Mouse (Mus musculus) hindbrain, postnatal 0 days (tissue): ENCODE results near the gene H2-T22. TPM values are rescaled to one million over a fixed set of nuclear protein-coding genes. Genes with fewer than 3 reads are reported as not detected.
"Not testable (repeated sequence)": the region's sequence is repeated elsewhere in the genome, so short reads cannot be mapped to it uniquely, and the experiment has no call there.

ENCODE experiments used
- ATAC-seq: fragments of 200-750 bp; cut with Nextera tagmentation; 2 replicates; pipeline ENCODE4 v1.8.0; 2017; ENCODE audit warnings: mild to moderate bottlenecking, moderate TSS enrichment, moderate library complexity
- DNase-seq: peaks from one replicate; pipeline ENCODE4 v3.0.0-alpha.2; 2015; ENCODE audit warnings: low spot score
- H3K27ac ChIP-seq: fragments of 300-500 bp; sonication (generic); 2 replicates; pipeline ENCODE4 v1.5.1; 2014; ENCODE audit warnings: mild to moderate bottlenecking
- H3K27me3 ChIP-seq: fragments of 300-500 bp; sonication (generic); 2 replicates; pipeline ENCODE4 v1.6.1; 2014; ENCODE audit warnings: low read length, mixed read lengths; ENCODE audit not compliant: insufficient read depth
- H3K36me3 ChIP-seq: fragments of 300-500 bp; sonication (generic); 2 replicates; pipeline ENCODE4 v1.6.1; 2014; ENCODE audit warnings: low read length, mixed read lengths; ENCODE audit not compliant: insufficient read depth
- H3K4me1 ChIP-seq: fragments of 300-500 bp; sonication (generic); 2 replicates; pipeline ENCODE4 v1.6.1; 2014; ENCODE audit warnings: antibody characterized with exemption, low read length, mixed read lengths; ENCODE audit not compliant: insufficient read depth
- H3K4me2 ChIP-seq: fragments of 300-500 bp; sonication (generic); 2 replicates; pipeline ENCODE4 v1.6.1; 2014; ENCODE audit warnings: low read depth, mild to moderate bottlenecking, low read length, moderate library complexity, mixed read lengths
- H3K4me3 ChIP-seq: fragments of 300-500 bp; sonication (generic); 2 replicates; pipeline ENCODE4 v1.5.1; 2014; ENCODE audit warnings: low read length
- H3K9ac ChIP-seq: fragments of 300-500 bp; sonication (generic); replicated peaks from 2 replicates; pipeline ENCODE4 v1.6.1; 2014; ENCODE audit warnings: mild to moderate bottlenecking, low read length, moderate library complexity, mixed read lengths
- H3K9me3 ChIP-seq: fragments of 300-500 bp; sonication (generic); 2 replicates; pipeline ENCODE4 v1.6.1; 2016; ENCODE audit warnings: low read length, mixed read lengths
- CTCF ChIP-seq: IDR thresholded peaks from 2 replicates; pipeline ENCODE4 v1.5.1; 2016; ENCODE audit warnings: antibody characterized with exemption, control low read depth, low read depth
- WGBS: fragments of 180-500 bp; shearing (Covaris S2); extraction: QIAGEN DNeasy Blood & Tissue Kit; methylation state at CpG from one replicate; pipeline ENCODE4 v1.1.7; 2014; 5-methylcytosine and 5-hydroxymethylcytosine counted together
- polyA plus RNA-seq: library from polyadenylated mRNA; unstranded; fragments of >200 nt; fragmentation: Nextera tagmentation; extraction: Ambion mirVana; gene quantifications from 2 replicates; pipeline ENCODE4 v1.2.1, GENCODE M21; 2015
- total RNA-seq: library from RNA; depleted of rRNA; stranded (reverse); fragments of >200 nt; gene quantifications from 2 replicates; pipeline ENCODE4 v1.2.3, GENCODE M21; 2014

Gene H2-T22
- total and polyA plus RNA-seq, 2 experiments from 2014 or later = 9.1 to 15.4 TPM

DNA sequence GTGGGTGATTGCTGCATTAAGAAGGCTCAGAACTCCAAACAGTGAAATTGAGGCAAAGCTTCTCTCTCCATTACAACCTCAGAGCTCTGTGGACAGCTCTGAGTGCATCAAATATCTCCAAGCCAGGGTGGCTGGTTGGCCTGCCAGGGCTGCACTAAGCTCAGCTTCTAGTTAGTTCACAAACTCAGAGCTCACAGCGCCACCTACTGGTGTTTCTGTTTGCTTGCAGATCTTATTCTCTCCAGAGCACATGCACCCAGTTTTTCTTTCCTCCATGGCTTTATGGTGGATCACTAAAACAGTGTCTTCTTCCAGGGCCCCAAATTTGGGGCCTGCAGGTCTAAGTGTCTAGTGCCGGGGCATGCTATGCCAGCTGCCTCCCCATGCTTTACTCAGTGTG, 18.3 kb upstream of the H2-T22 start:
- no peak for ATAC-seq
- H3K4me3 ChIP-seq = no peak overlapping the region
- H3K27ac ChIP-seq = no peak overlapping the region
- H3K4me2 ChIP-seq = no peak overlapping the region
- peak; percentile 92 for DNase-seq
- peak; percentile 78 for TF ChIP-seq CTCF
- no peaks in the 10 kb centered on the region for H3K4me1 ChIP-seq
- H3K27me3 ChIP-seq = no peaks in the 10 kb centered on the region
- no peaks in the 10 kb centered on the region for H3K9me3 ChIP-seq
- 36% methylated on average over 2 of the region's 2 CpGs for WGBS
- H3K9ac ChIP-seq = no peak overlapping the region
- H3K36me3 ChIP-seq = no peaks in the 10 kb centered on the region

GRCm38 (mm10) chr17:36058362-36058761, 15.8 kb upstream of the H2-T22 start, which contains the start of gene Gm11127:
TSS of gene Gm11127 (minus strand) at chr17:36058371.
- 68% methylated on average over 1 of the region's 1 CpGs for WGBS
- not testable (repeated sequence) for DNase-seq, H3K9me3 ChIP-seq, H3K36me3 ChIP-seq, H3K4me3 ChIP-seq, H3K27me3 ChIP-seq, H3K4me2 ChIP-seq, H3K9ac ChIP-seq, H3K4me1 ChIP-seq, ATAC-seq, H3K27ac ChIP-seq

- not testable (repeated sequence) for DNase-seq, H3K4me2 ChIP-seq, H3K4me3 ChIP-seq, H3K4me1 ChIP-seq, H3K36me3 ChIP-seq, ATAC-seq, H3K9me3 ChIP-seq, H3K27ac ChIP-seq, H3K9ac ChIP-seq, H3K27me3 ChIP-seq
- WGBS = 86% methylated on average over 22 of the region's 25 CpGs
Observed at GRCm38 (mm10) chr17:36057927-36058326, 15.4 kb upstream of the H2-T22 start.

DNA sequence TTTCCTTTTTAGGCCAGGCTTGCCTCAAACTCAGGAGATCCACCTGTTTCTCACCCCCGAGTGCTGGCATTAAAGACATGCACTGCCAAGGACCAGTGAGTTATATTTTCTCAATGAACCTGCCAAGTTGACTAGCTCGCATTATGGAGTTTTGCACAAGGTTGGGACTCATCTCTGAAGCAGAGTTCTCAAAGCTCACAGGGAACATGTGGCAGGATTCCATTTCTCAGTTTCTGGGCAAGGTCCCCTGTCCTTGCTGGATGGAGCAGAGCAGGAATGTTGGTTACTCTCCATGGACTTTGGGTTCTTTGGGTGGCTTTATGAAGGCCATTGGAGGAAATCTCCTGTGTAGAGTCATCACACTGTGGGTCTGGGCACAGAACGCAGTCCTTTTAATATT, 739 bp upstream of the H2-T22 start:
- H3K4me3 ChIP-seq = peak overlapping the region; percentile 36
- no peak for TF ChIP-seq CTCF
- no peak for ATAC-seq
- H3K9me3 ChIP-seq = no peaks in the 10 kb centered on the region
- H3K36me3 ChIP-seq = no peaks in the 10 kb centered on the region
- WGBS = 80% methylated on average over 3 of the region's 3 CpGs
- H3K27me3 ChIP-seq = no peaks in the 10 kb centered on the region
- H3K4me2 ChIP-seq = peak overlapping the region; percentile 61
- no peaks in the 10 kb centered on the region for H3K4me1 ChIP-seq
- H3K9ac ChIP-seq = no peak overlapping the region
- no peak for DNase-seq
- no peak overlapping the region for H3K27ac ChIP-seq

DNA sequence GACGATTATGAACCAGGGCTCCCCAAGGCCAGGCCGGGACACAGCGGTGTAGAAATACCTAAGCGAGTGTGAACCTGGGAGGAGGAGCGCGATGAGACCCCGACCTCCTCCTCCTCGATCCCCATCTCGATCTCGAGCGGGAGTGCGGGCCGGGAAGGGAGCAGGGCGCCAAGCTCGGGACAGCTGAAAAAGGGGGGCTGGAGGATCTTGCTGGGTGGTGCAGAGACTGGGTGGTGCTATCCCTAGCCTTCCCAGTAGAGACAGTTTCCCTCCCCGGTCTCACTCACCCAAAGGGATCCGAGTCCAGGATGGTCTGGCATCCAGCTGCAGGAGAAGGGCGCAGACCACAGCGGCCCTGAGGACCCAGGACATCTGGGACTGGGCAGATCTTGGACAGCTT, 492 bp downstream of the H2-T22 start:
- WGBS = under 1% methylated on average over 19 of the region's 19 CpGs
- H3K4me1 ChIP-seq, H3K27ac ChIP-seq, DNase-seq, H3K9me3 ChIP-seq, H3K27me3 ChIP-seq, H3K36me3 ChIP-seq: not testable (repeated sequence)
- ATAC-seq = peak; percentile 77
- Histone ChIP-seq H3K9ac (0 out of 2 replicates have a peak overlapping the region, but pooled peaks have one; percentile 9), H3K4me2 (peak overlapping the region; percentile 61), H3K4me3 (peak overlapping the region; percentile 36)

GRCm38 (mm10) chr17:36040604-36041003, 1.9 kb downstream of the H2-T22 start:
- H3K9me3 ChIP-seq, H3K4me2 ChIP-seq, H3K4me3 ChIP-seq, DNase-seq, H3K27me3 ChIP-seq, H3K36me3 ChIP-seq, H3K27ac ChIP-seq, H3K4me1 ChIP-seq, ATAC-seq, H3K9ac ChIP-seq: not testable (repeated sequence)
- WGBS = 86% methylated on average over 2 of the region's 2 CpGs

DNA sequence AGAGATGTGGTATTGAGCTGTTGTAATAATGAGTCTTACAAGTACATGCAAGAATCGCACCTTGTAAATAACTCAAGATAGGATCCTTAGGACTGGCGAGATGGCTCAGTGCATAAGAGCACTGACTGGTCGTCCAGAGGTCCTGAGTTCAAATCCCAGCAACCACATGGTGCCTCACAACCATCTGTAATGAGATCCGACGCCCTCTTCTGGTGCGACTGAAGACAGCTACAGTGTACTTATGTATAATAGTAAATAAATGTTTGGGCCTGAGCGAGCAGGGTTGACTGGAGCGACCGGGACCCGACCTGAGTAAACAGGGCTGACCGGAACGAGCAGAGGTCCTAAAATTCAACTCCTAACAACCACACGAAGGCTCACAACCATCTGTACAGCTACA, 6.4 kb downstream of the H2-T22 start:
- 87% methylated on average over 13 of the region's 13 CpGs for WGBS
- not testable (repeated sequence) for DNase-seq, H3K27ac ChIP-seq, H3K36me3 ChIP-seq, H3K4me2 ChIP-seq, H3K9me3 ChIP-seq, H3K4me3 ChIP-seq, ATAC-seq, H3K9ac ChIP-seq, H3K27me3 ChIP-seq, H3K4me1 ChIP-seq
